Mouse (Mus musculus) spleen, adult 2 months (tissue): Measurements from ENCODE around the gene Pphln1. TPM values are rescaled to one million over a fixed set of nuclear protein-coding genes. Genes with fewer than 3 reads are reported as not detected.

Experiments
- DNase-seq, 2 experiments: peaks; one replicate each; pipeline versions ENCODE4 v3.0.0 to v3.0.0-alpha.2; 2012 to 2021; ENCODE audit warnings: low spot score in 2 of 2, low read depth in 1 of 2
- H3K27ac ChIP-seq: fragments of 200-500 bp; 2 replicates; pipeline ENCODE4 v1.5.1; 2012; ENCODE audit warnings: low read length, inconsistent platforms; ENCODE audit not compliant: insufficient read depth
- H3K27me3 ChIP-seq: fragments of 200-500 bp; 2 replicates; pipeline ENCODE4 v1.6.1; 2012; ENCODE audit warnings: mild to moderate bottlenecking, moderate library complexity, low read length, inconsistent platforms; ENCODE audit not compliant: control insufficient read depth, insufficient read depth
- H3K36me3 ChIP-seq: fragments of 200-500 bp; 2 replicates; pipeline ENCODE4 v1.6.1; 2012; ENCODE audit warnings: mild to moderate bottlenecking, low read length, inconsistent platforms; ENCODE audit not compliant: control insufficient read depth, insufficient read depth
- H3K4me1 ChIP-seq: fragments of 200-500 bp; 2 replicates; pipeline ENCODE4 v1.6.1; 2011; ENCODE audit warnings: inconsistent platforms; ENCODE audit not compliant: control insufficient read depth, insufficient read depth, insufficient read length
- H3K4me3 ChIP-seq: fragments of 200-500 bp; 2 replicates; pipeline ENCODE4 v1.5.1; 2011; ENCODE audit warnings: mild to moderate bottlenecking, inconsistent platforms; ENCODE audit not compliant: insufficient read depth, insufficient read length; ENCODE audit errors: extremely low read depth
- CTCF ChIP-seq: fragments of 200-500 bp; IDR thresholded peaks from 2 replicates; pipeline ENCODE4 v1.5.1; 2011; ENCODE audit warnings: mild to moderate bottlenecking, inconsistent platforms; ENCODE audit not compliant: insufficient read depth, insufficient read length, insufficient replicate concordance; ENCODE audit errors: extremely low read depth
- POLR2A ChIP-seq: fragments of 200-500 bp; IDR thresholded peaks from 2 replicates; pipeline ENCODE4 v1.6.1; 2011; ENCODE audit warnings: low read depth, low read length, inconsistent platforms
- WGBS: fragments of 180-500 bp; shearing (Covaris S2); methylation state at CpG from one replicate; pipeline ENCODE4 v1.1.7; 2018; 5-methylcytosine and 5-hydroxymethylcytosine counted together
- polyA plus RNA-seq: library from polyadenylated mRNA; depleted of rRNA; stranded (reverse); fragments of >200 nt; gene quantifications from 2 replicates; pipeline ENCODE4 v1.2.3, GENCODE M21; 2012

The Pphln1 gene
- polyA plus RNA-seq, 1 experiment, result 5.4 TPM

- Histone ChIP-seq H3K27ac (no peak overlapping the region), H3K36me3 (peaks cover 2% of the 10 kb centered on the region; the same call in 1 of the 2 replicates), H3K4me1 (no peaks in the 10 kb centered on the region), H3K27me3 (no peaks in the 10 kb centered on the region), H3K4me3 (no peak overlapping the region)
- no peak for DNase-seq
- TF ChIP-seq POLR2A (no peak), CTCF (no peak)
- WGBS, result 90% methylated on average over 4 of the region's 4 CpGs
Measured at GRCm38 (mm10) chr15:93477729-93478128, 79.6 kb downstream of the Pphln1 start.

GRCm38 (mm10) chr15:93478676-93479075 lies 80.5 kb downstream of the Pphln1 start:
- no peak for DNase-seq
- no peaks in the 10 kb centered on the region; the same call in 1 of the 2 replicates for H3K36me3 ChIP-seq
- H3K27ac ChIP-seq, result no peak overlapping the region
- H3K4me1 ChIP-seq, result no peaks in the 10 kb centered on the region
- 86% methylated on average over 3 of the region's 3 CpGs for WGBS
- no peak for TF ChIP-seq POLR2A
- no peak for TF ChIP-seq CTCF
- no peak overlapping the region for H3K4me3 ChIP-seq
- no peaks in the 10 kb centered on the region for H3K27me3 ChIP-seq

GRCm38 (mm10) chr15:93479445-93479844 lies 81.3 kb downstream of the Pphln1 start:
- H3K4me1 ChIP-seq, result no peaks in the 10 kb centered on the region
- H3K27ac ChIP-seq, result no peak overlapping the region
- DNase-seq, result no peak
- no peaks in the 10 kb centered on the region for H3K36me3 ChIP-seq
- 94% methylated on average over 4 of the region's 4 CpGs for WGBS
- H3K27me3 ChIP-seq, result no peaks in the 10 kb centered on the region
- TF ChIP-seq POLR2A (no peak), CTCF (no peak)
- no peak overlapping the region for H3K4me3 ChIP-seq

GRCm38 (mm10) chr15:93481112-93481511 lies 83.0 kb downstream of the Pphln1 start:
- Histone ChIP-seq H3K4me3 (no peak overlapping the region), H3K36me3 (no peaks in the 10 kb centered on the region), H3K27ac (no peak overlapping the region), H3K27me3 (no peaks in the 10 kb centered on the region), H3K4me1 (no peaks in the 10 kb centered on the region; the same call in 1 of the 2 replicates)
- 94% methylated on average over 10 of the region's 10 CpGs for WGBS
- TF ChIP-seq POLR2A, result no peak
- no peak for TF ChIP-seq CTCF
- DNase-seq, result no peak

- no peaks in the 10 kb centered on the region for H3K36me3 ChIP-seq
- TF ChIP-seq CTCF, result no peak
- no peak for TF ChIP-seq POLR2A
- DNase-seq, result no peak
- H3K27me3 ChIP-seq, result no peaks in the 10 kb centered on the region
- 86% methylated on average over 7 of the region's 7 CpGs for WGBS
- H3K4me1 ChIP-seq, result no peaks in the 10 kb centered on the region; the same call in 1 of the 2 replicates
- H3K27ac ChIP-seq, result no peak overlapping the region
- no peak overlapping the region for H3K4me3 ChIP-seq
Measured at GRCm38 (mm10) chr15:93484261-93484710, 86.1 kb downstream of the Pphln1 start.

- WGBS, result 81% methylated on average over 3 of the region's 3 CpGs
- Histone ChIP-seq H3K27me3 (no peaks in the 10 kb centered on the region), H3K27ac (no peak overlapping the region), H3K36me3 (peaks cover 2% of the 10 kb centered on the region; the same call in 1 of the 2 replicates), H3K4me1 (no peaks in the 10 kb centered on the region; the same call in 1 of the 2 replicates), H3K4me3 (no peak overlapping the region)
- TF ChIP-seq CTCF (no peak), POLR2A (no peak)
- DNase-seq, result no peak
Measured at GRCm38 (mm10) chr15:93485252-93485651, 87.1 kb downstream of the Pphln1 start.

GRCm38 (mm10) chr15:93486066-93486465 lies 87.9 kb downstream of the Pphln1 start:
- TF ChIP-seq POLR2A (no peak), CTCF (no peak)
- Histone ChIP-seq H3K4me1 (no peaks in the 10 kb centered on the region; the same call in 1 of the 2 replicates), H3K36me3 (peaks cover 2% of the 10 kb centered on the region; the same call in 1 of the 2 replicates), H3K27me3 (no peaks in the 10 kb centered on the region), H3K27ac (no peak overlapping the region), H3K4me3 (no peak overlapping the region)
- DNase-seq, result no peak
- 87% methylated on average over 7 of the region's 7 CpGs for WGBS
